ENCODE assay signal across 21 mouse cellular contexts in the genomic region with DNA sequence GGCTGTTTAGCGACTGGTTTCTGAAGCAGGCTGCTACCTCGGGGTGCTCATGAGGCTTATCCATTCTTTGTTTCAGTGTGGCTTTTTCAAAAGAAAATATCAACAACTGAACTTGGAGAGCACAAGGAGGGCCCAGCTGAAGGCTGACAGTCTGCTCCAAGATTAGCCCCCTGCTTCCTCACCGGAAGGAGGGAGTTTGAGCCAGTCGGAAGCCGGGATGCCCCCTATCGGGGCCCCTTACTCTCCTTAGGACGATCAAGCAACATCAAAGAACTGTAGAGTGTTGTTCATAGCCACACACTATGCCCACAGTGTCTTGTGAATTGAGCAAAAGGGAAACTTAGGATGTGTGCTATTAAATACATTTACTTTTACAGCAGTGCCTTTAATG. TPM values are rescaled to one million over a fixed set of nuclear protein-coding genes. Genes with fewer than 3 reads are reported as not detected.
A peak's percentile ranks its signal among the peaks of the same experiment; 100 is the strongest.
DNase-seq lines count a peak whose midpoint lies in the region; ATAC-seq and TF ChIP-seq lines count a peak whose summit lies in the region.
"Had no signal": no experiment of that assay in that cellular context is flagged by ENCODE, and none has a peak within 500 bp of the region (broad histone marks: within the 10 kb centered on the region; RNA-seq: fewer than 3 reads in every experiment).

No protein-coding gene starts in this region.

- no peak overlapping the region for H3K9ac ChIP-seq in forebrain, embryonic 14.5 days (ENCODE audit: low read length)
- no peak overlapping the region for H3K9ac ChIP-seq in kidney, embryonic 14.5 days (ENCODE audit: low read depth, low read length)
- H3K9ac ChIP-seq in ES-E14 (ENCODE audit: insufficient read depth, low read depth, low read length, poor library complexity, severe bottlenecking) = peak overlapping the region; percentile 45; the same call in 1 of the 2 replicates
- H3K9ac ChIP-seq: forebrain, embryonic 15.5 days; hindbrain, embryonic 12.5 days; hindbrain, embryonic 15.5 days had no signal

- no peak overlapping the region for H3K4me3 ChIP-seq in forebrain, embryonic 10.5 days
- no peak overlapping the region for H3K4me3 ChIP-seq in forebrain, embryonic 14.5 days (ENCODE audit: low read depth, low read length)
- no peak overlapping the region for H3K4me3 ChIP-seq in kidney, adult 2 months (ENCODE audit: insufficient read depth, low read depth, low read length)
- H3K4me3 ChIP-seq in kidney, embryonic 14.5 days (ENCODE audit: low read length) = no peak overlapping the region
- H3K4me3 ChIP-seq in ES-E14 (ENCODE audit: insufficient read depth in 1 of 2, low read depth in 1 of 2, low read length in 2 of 2, poor library complexity in 1 of 2, severe bottlenecking in 1 of 2) = peak overlapping the region in 1 of 2 experiments; percentile 48; a peak in 1 of 4 replicates
- no peak overlapping the region for H3K4me3 ChIP-seq in brown adipose tissue, adult 24 weeks (ENCODE audit: insufficient read depth, low read depth, low read length)
- H3K4me3 ChIP-seq: forebrain, embryonic 15.5 days; heart, adult 2 months; heart, embryonic 10.5 days; hindbrain, embryonic 12.5 days; hindbrain, embryonic 15.5 days had no signal

- 64% methylated on average over 7 of the region's 7 CpGs for WGBS in forebrain, embryonic 10.5 days
- 60% methylated on average over 7 of the region's 7 CpGs for WGBS in forebrain, embryonic 14.5 days
- WGBS in kidney, adult 2 months = 57% methylated on average over 7 of the region's 7 CpGs
- 60% methylated on average over 7 of the region's 7 CpGs for WGBS in kidney, embryonic 14.5 days

- H3K36me3 ChIP-seq in forebrain, embryonic 10.5 days (replicated peaks) = no peaks in the 10 kb centered on the region
- H3K36me3 ChIP-seq in forebrain, embryonic 14.5 days (ENCODE audit: control insufficient read depth, insufficient read depth, low read length) = no peaks in the 10 kb centered on the region
- H3K36me3 ChIP-seq in kidney, adult 2 months (ENCODE audit: control insufficient read depth, insufficient read depth, low read length) = no peaks in the 10 kb centered on the region
- H3K36me3 ChIP-seq in kidney, embryonic 14.5 days (ENCODE audit: control insufficient read depth, insufficient read depth, low read length) = no peaks in the 10 kb centered on the region
- H3K36me3 ChIP-seq in ES-E14 (ENCODE audit: control insufficient read depth, insufficient read depth, low read length, poor library complexity, severe bottlenecking) = no peaks in the 10 kb centered on the region
- H3K36me3 ChIP-seq: forebrain, embryonic 15.5 days; heart, embryonic 10.5 days; hindbrain, embryonic 12.5 days; hindbrain, embryonic 15.5 days had no signal

- no peak for TF ChIP-seq POLR2A in kidney, adult 2 months (IDR thresholded peaks at IDR 0.05; ENCODE audit: low read depth, low read length)

- in situ Hi-C loops in ES-E14 (cut with MboI; ENCODE audit: low sequenced_read_pairs in 2 of 2, unreplicated experiment in 2 of 2) = no loop called here

- DNase-seq in forebrain, embryonic 10.5 days (ENCODE audit: extremely low spot score, low spot score) = no peak
- DNase-seq in forebrain, embryonic 14.5 days (ENCODE audit: low spot score) = no peak
- DNase-seq in kidney, adult 2 months = no peak
- no peak for DNase-seq in ES-E14 (ENCODE audit: low read depth, low spot score)
- no peak for DNase-seq in thymus, postnatal 4 days
- no peak for DNase-seq in left cerebral cortex, adult 8-10 months (ENCODE audit: low spot score in 2 of 2)
- DNase-seq: adrenal gland, adult 2 months; adrenal gland, postnatal 14 days; cerebellum, adult 11-12 months; cerebellum, adult 9-10 months; cerebellum, postnatal 14 days; heart, adult 2 months had no signal

- ATAC-seq in forebrain, embryonic 14.5 days = no peak
- ATAC-seq in kidney, embryonic 14.5 days (ENCODE audit: low FRiP score, low TSS enrichment) = no peak
- ATAC-seq: forebrain, embryonic 15.5 days; intestine, postnatal 0 days had no signal

- H3K27me3 ChIP-seq in forebrain, embryonic 10.5 days (ENCODE audit: poor library complexity, severe bottlenecking) = no peaks in the 10 kb centered on the region
- H3K27me3 ChIP-seq in forebrain, embryonic 14.5 days (replicated peaks; ENCODE audit: control insufficient read depth, insufficient read depth, low read length) = no peaks in the 10 kb centered on the region
- H3K27me3 ChIP-seq in kidney, adult 2 months (replicated peaks; ENCODE audit: control insufficient read depth, insufficient read depth, low read length) = no peaks in the 10 kb centered on the region
- H3K27me3 ChIP-seq in kidney, embryonic 14.5 days (ENCODE audit: control insufficient read depth, insufficient read depth, low read length) = no peaks in the 10 kb centered on the region
- H3K27me3 ChIP-seq: forebrain, embryonic 15.5 days; hindbrain, embryonic 12.5 days; hindbrain, embryonic 15.5 days had no signal

- H3K27ac ChIP-seq in forebrain, embryonic 10.5 days = 0 out of 2 replicates have a peak overlapping the region, but pooled peaks have one; percentile 30
- no peak overlapping the region for H3K27ac ChIP-seq in forebrain, embryonic 14.5 days (ENCODE audit: low read depth, low read length)
- peak overlapping the region; percentile 36; the same call in 1 of the 2 replicates for H3K27ac ChIP-seq in kidney, adult 2 months (ENCODE audit: insufficient read depth, low read depth, low read length)
- no peak overlapping the region for H3K27ac ChIP-seq in kidney, embryonic 14.5 days (ENCODE audit: low read depth, low read length)
- H3K27ac ChIP-seq in ES-E14 (ENCODE audit: insufficient read depth, low read depth, low read length, poor library complexity, severe bottlenecking) = peak overlapping the region; percentile 95
- H3K27ac ChIP-seq in brown adipose tissue, adult 24 weeks (replicated peaks; ENCODE audit: low read depth, low read length) = peak overlapping the region; percentile 60
- H3K27ac ChIP-seq: forebrain, embryonic 15.5 days; heart, adult 2 months; heart, embryonic 10.5 days; hindbrain, embryonic 12.5 days; hindbrain, embryonic 15.5 days had no signal

- no peaks in the 10 kb centered on the region for H3K9me3 ChIP-seq in forebrain, embryonic 10.5 days
- H3K9me3 ChIP-seq in forebrain, embryonic 14.5 days (replicated peaks; ENCODE audit: control insufficient read depth, low read length) = no peaks in the 10 kb centered on the region
- H3K9me3 ChIP-seq in kidney, embryonic 14.5 days (ENCODE audit: control insufficient read depth, low read length) = no peaks in the 10 kb centered on the region
- no peaks in the 10 kb centered on the region for H3K9me3 ChIP-seq in ES-E14 (ENCODE audit: control insufficient read depth, insufficient read depth, low read depth, low read length)
- H3K9me3 ChIP-seq: forebrain, embryonic 15.5 days; heart, embryonic 10.5 days; hindbrain, embryonic 12.5 days; hindbrain, embryonic 15.5 days had no signal

- peaks cover 7% of the 10 kb centered on the region; the same call in 1 of the 2 replicates for H3K4me1 ChIP-seq in forebrain, embryonic 10.5 days
- no peaks in the 10 kb centered on the region for H3K4me1 ChIP-seq in forebrain, embryonic 14.5 days (ENCODE audit: control insufficient read depth, insufficient read depth, low read length)
- peaks cover 2% of the 10 kb centered on the region; the same call in 1 of the 2 replicates for H3K4me1 ChIP-seq in kidney, adult 2 months (ENCODE audit: control insufficient read depth, insufficient read depth, low read length)
- no peaks in the 10 kb centered on the region for H3K4me1 ChIP-seq in kidney, embryonic 14.5 days (ENCODE audit: control insufficient read depth, insufficient read depth, low read length)
- H3K4me1 ChIP-seq in ES-E14 (ENCODE audit: control insufficient read depth in 2 of 2, insufficient read depth in 2 of 2, low read length in 2 of 2, poor library complexity in 1 of 2) = peaks cover 6 to 25% of the 10 kb centered on the region in 2 experiments
- H3K4me1 ChIP-seq in brown adipose tissue, adult 24 weeks (ENCODE audit: control insufficient read depth, insufficient read depth, insufficient read length, low read length) = peaks cover 3% of the 10 kb centered on the region
- H3K4me1 ChIP-seq: forebrain, embryonic 15.5 days; hindbrain, embryonic 12.5 days; hindbrain, embryonic 15.5 days had no signal

- H3K4me2 ChIP-seq in forebrain, embryonic 14.5 days (ENCODE audit: low read length) = no peak overlapping the region
- no peak overlapping the region for H3K4me2 ChIP-seq in kidney, embryonic 14.5 days (replicated peaks; ENCODE audit: low read depth, low read length)
- H3K4me2 ChIP-seq: forebrain, embryonic 15.5 days; hindbrain, embryonic 12.5 days; hindbrain, embryonic 15.5 days had no signal

- no peak for TF ChIP-seq CTCF in kidney, adult 2 months (conservative IDR thresholded peaks at IDR 0.05; ENCODE audit: insufficient read depth, insufficient read length, low read depth, low read length)

RNA-seq across cellular contexts. Expression of a gene that starts 8.9 kb away (rescaled TPM):
- polyA plus RNA-seq in forebrain, embryonic 10.5 days (2016; fragmentation: Nextera tagmentation; extraction: Ambion mirVana) = 25.3 and 28.6 TPM in 2 replicates
- 6.5 and 6.6 TPM in 2 replicates for polyA plus RNA-seq in forebrain, embryonic 14.5 days (2014; fragmentation: Nextera tagmentation; extraction: Ambion mirVana)
- polyA plus RNA-seq in kidney, adult 2 months (2012; rRNA removed) = 0.90 and 1.3 TPM in 2 replicates
- polyA plus RNA-seq in kidney, embryonic 14.5 days (2014; fragmentation: Nextera tagmentation; extraction: Ambion mirVana) = 14.5 and 19.5 TPM in 2 replicates
- 19.7 and 25.5 TPM in 2 replicates for total RNA-seq in ES-E14 (2012; rRNA removed)
- not detected in 2 replicates for polyA plus RNA-seq in brown adipose tissue, adult 24 weeks (2012; ENCODE audit: insufficient read depth, insufficient read length, missing spikeins)
- total RNA-seq in left cerebral cortex, adult 8-10 months (2022) = under 1 TPM in 3 of 4 experiments, not detected in 1; 0.14 to 0.30 (median 0.22) TPM

RNA-seq across cellular contexts. Expression of a gene that starts 13.3 kb away (rescaled TPM):
- 0.10 and 0.24 TPM in 2 replicates for polyA plus RNA-seq in forebrain, embryonic 10.5 days (2016; fragmentation: Nextera tagmentation; extraction: Ambion mirVana)
- polyA plus RNA-seq in forebrain, embryonic 14.5 days (2014; fragmentation: Nextera tagmentation; extraction: Ambion mirVana) = 0.78 and 0.93 TPM in 2 replicates
- 7.4 and 8.7 TPM in 2 replicates for polyA plus RNA-seq in kidney, adult 2 months (2012; rRNA removed)
- 0.34 TPM in 1 of 2 replicates, not detected in the other for polyA plus RNA-seq in kidney, embryonic 14.5 days (2014; fragmentation: Nextera tagmentation; extraction: Ambion mirVana)
- 1.7 and 1.9 TPM in 2 replicates for total RNA-seq in ES-E14 (2012; rRNA removed)
- polyA plus RNA-seq in brown adipose tissue, adult 24 weeks (2012; ENCODE audit: insufficient read depth, insufficient read length, missing spikeins) = 53.6 and 85.8 TPM in 2 replicates
- total RNA-seq in left cerebral cortex, adult 8-10 months (2022) = 1 to 10 TPM in 2 of 4 experiments, under 1 TPM in 2; 0.70 to 1.4 (median 0.97) TPM
- total RNA-seq: hematopoietic stem cell, adult 5-6 weeks had no signal
- polyA plus RNA-seq: intestine, embryonic 14.5 days had no signal

RNA-seq across cellular contexts. Expression of a gene that starts 29.9 kb away (rescaled TPM):
- 135 and 138 TPM in 2 replicates for polyA plus RNA-seq in forebrain, embryonic 10.5 days (2016; fragmentation: Nextera tagmentation; extraction: Ambion mirVana)
- 140 and 163 TPM in 2 replicates for polyA plus RNA-seq in forebrain, embryonic 14.5 days (2014; fragmentation: Nextera tagmentation; extraction: Ambion mirVana)
- polyA plus RNA-seq in kidney, adult 2 months (2012; rRNA removed) = 77.6 and 91.0 TPM in 2 replicates
- polyA plus RNA-seq in kidney, embryonic 14.5 days (2014; fragmentation: Nextera tagmentation; extraction: Ambion mirVana) = 134 and 156 TPM in 2 replicates
- 80.7 and 95.4 TPM in 2 replicates for total RNA-seq in ES-E14 (2012; rRNA removed)
- polyA plus RNA-seq in brown adipose tissue, adult 24 weeks (2012; ENCODE audit: insufficient read depth, insufficient read length, missing spikeins) = 183 and 237 TPM in 2 replicates
- 10 to 100 TPM; 39.9 to 46.8 (median 42.9) TPM for total RNA-seq in left cerebral cortex, adult 8-10 months (2022)

RNA-seq across cellular contexts. Expression of a gene that starts 29.9 kb away (rescaled TPM):
- 143 TPM in 2 replicates for polyA plus RNA-seq in forebrain, embryonic 10.5 days (2016; fragmentation: Nextera tagmentation; extraction: Ambion mirVana)
- 193 and 203 TPM in 2 replicates for polyA plus RNA-seq in forebrain, embryonic 14.5 days (2014; fragmentation: Nextera tagmentation; extraction: Ambion mirVana)
- 86.5 and 104 TPM in 2 replicates for polyA plus RNA-seq in kidney, adult 2 months (2012; rRNA removed)
- polyA plus RNA-seq in kidney, embryonic 14.5 days (2014; fragmentation: Nextera tagmentation; extraction: Ambion mirVana) = 195 and 209 TPM in 2 replicates
- total RNA-seq in ES-E14 (2012; rRNA removed) = 18.4 and 55.0 TPM in 2 replicates
- 70.9 and 105 TPM in 2 replicates for polyA plus RNA-seq in brown adipose tissue, adult 24 weeks (2012; ENCODE audit: insufficient read depth, insufficient read length, missing spikeins)
- total RNA-seq in left cerebral cortex, adult 8-10 months (2022) = 10 to 100 TPM in 3 of 4 experiments, 1 to 10 TPM in 1; 9.9 to 12.1 (median 11.0) TPM

RNA-seq across cellular contexts. Expression of a gene that starts 51.9 kb away (rescaled TPM):
- 14.8 and 16.1 TPM in 2 replicates for polyA plus RNA-seq in forebrain, embryonic 10.5 days (2016; fragmentation: Nextera tagmentation; extraction: Ambion mirVana)
- 17.6 and 19.7 TPM in 2 replicates for polyA plus RNA-seq in forebrain, embryonic 14.5 days (2014; fragmentation: Nextera tagmentation; extraction: Ambion mirVana)
- 37.1 and 37.5 TPM in 2 replicates for polyA plus RNA-seq in kidney, adult 2 months (2012; rRNA removed)
- 15.3 and 19.5 TPM in 2 replicates for polyA plus RNA-seq in kidney, embryonic 14.5 days (2014; fragmentation: Nextera tagmentation; extraction: Ambion mirVana)
- total RNA-seq in ES-E14 (2012; rRNA removed) = 15.8 and 22.1 TPM in 2 replicates
- polyA plus RNA-seq in brown adipose tissue, adult 24 weeks (2012; ENCODE audit: insufficient read depth, insufficient read length, missing spikeins) = 8.8 TPM in 2 replicates
- total RNA-seq in left cerebral cortex, adult 8-10 months (2022) = 10 to 100 TPM; 17.2 to 24.7 (median 19.9) TPM

Comparison
In these comparisons a context has a peak if more than half of its experiments do, and no peak if none do; other contexts are left out.
1. H3K27ac ChIP-seq: peak in forebrain, embryonic 10.5 days (single experiment), kidney, adult 2 months (single experiment), ES-E14 (single experiment) and brown adipose tissue, adult 24 weeks (single experiment); none in forebrain, embryonic 14.5 days (single experiment) and kidney, embryonic 14.5 days (single experiment).